Comparison of ENCODE assay signal across 8 mouse cellular contexts in the genomic region with DNA sequence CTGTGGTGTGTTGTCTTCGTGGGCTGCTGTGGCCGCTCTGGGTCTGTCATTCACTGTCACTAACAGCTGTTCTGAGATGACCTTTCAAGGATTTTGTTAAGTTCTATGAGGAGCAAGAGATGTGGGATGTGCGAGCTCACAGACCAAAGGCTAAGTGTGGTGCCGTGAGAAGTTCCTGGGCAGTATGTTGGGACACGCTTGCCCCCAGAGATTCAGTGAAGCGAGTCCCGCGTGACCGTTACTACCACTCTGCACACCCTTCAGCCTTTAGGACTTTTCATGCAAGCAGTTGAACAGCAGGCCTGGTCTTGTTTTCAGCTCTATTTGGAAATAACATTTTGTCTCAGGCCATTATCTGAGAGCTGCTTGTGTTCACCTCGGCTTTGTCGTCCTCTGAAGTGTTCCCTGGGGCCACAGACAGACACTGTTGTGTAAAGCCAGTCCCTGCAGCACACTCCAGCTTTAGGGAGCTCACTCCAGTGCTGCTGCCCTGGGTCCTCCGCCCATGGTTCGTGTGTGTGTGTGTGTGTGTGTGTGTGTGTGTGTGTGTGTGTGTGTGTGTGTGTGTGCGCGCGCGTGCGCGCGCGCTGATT.
A peak's percentile ranks its signal among the peaks of the same experiment; 100 is the strongest.
DNase-seq lines count a peak whose midpoint lies in the region; ATAC-seq lines count a peak whose summit lies in the region.

No protein-coding gene starts in this region.

- H3K4me3 ChIP-seq in kidney, embryonic 16.5 days (ENCODE audit: low read length) = no peak overlapping the region

- no peaks in the 10 kb centered on the region for H3K9me3 ChIP-seq in kidney, embryonic 16.5 days (ENCODE audit: low read length)

- no peak overlapping the region for H3K9ac ChIP-seq in kidney, embryonic 16.5 days (replicated peaks; ENCODE audit: low read length)

- peak; percentile 27 for DNase-seq in adrenal gland, adult 2 months
- no peak for DNase-seq in adrenal gland, adult 8-10 months
- DNase-seq in kidney, postnatal 10 days = peak; percentile 9
- DNase-seq in thymus, postnatal 14 days = peak; percentile 2
- no peak for DNase-seq in thymus, postnatal 10 days (ENCODE audit: low spot score in 2 of 2)
- DNase-seq in right cerebral cortex, postnatal 14 days = peak; percentile 4

- no peak overlapping the region for H3K4me2 ChIP-seq in kidney, embryonic 16.5 days (replicated peaks; ENCODE audit: low read depth, low read length)

- no peak for ATAC-seq in kidney, embryonic 16.5 days (ENCODE audit: low FRiP score, low TSS enrichment)
- ATAC-seq in granulocyte monocyte progenitor cell, adult 5-6 weeks (replicated peaks; ENCODE audit: poor library complexity, severe bottlenecking) = no peak

- H3K36me3 ChIP-seq in kidney, embryonic 16.5 days (ENCODE audit: insufficient read depth, low read length) = no peaks in the 10 kb centered on the region

- H3K27ac ChIP-seq in kidney, embryonic 16.5 days (ENCODE audit: low read length) = no peak overlapping the region

- no peaks in the 10 kb centered on the region for H3K27me3 ChIP-seq in kidney, embryonic 16.5 days (ENCODE audit: insufficient read depth, low read length)

- peaks cover 58% of the 10 kb centered on the region for H3K4me1 ChIP-seq in kidney, embryonic 16.5 days (ENCODE audit: insufficient read depth, low read length)

- 82% methylated on average over 13 of the region's 21 CpGs for WGBS in kidney, embryonic 16.5 days

Comparison
In these comparisons a context has a peak if more than half of its experiments do, and no peak if none do; other contexts are left out.
1. DNase-seq: peak in adrenal gland, adult 2 months (single experiment), kidney, postnatal 10 days (single experiment), thymus, postnatal 14 days (single experiment) and right cerebral cortex, postnatal 14 days (single experiment); none in adrenal gland, adult 8-10 months (single experiment) and thymus, postnatal 10 days (0 of 2).